Mouse (Mus musculus) adrenal gland, adult 18-20 months (tissue): Measurements from ENCODE around the gene Smad3. TPM values are rescaled to one million over a fixed set of nuclear protein-coding genes. Genes with fewer than 3 reads are reported as not detected.

Experiments
- DNase-seq, 2 experiments: peaks; one replicate each; pipeline ENCODE4 v3.0.0; 2021 to 2022; ENCODE audit warnings: low spot score in 2 of 2
- total RNA-seq, 2 experiments: library from RNA; stranded (reverse); gene quantifications; 1 replicate in 1 of 2; 2 replicates in 1 of 2; pipeline ENCODE4 v1.2.3; 2021

The Smad3 gene
- total RNA-seq, 2 experiments from 2014 or later: 24.6 to 25.2 TPM

DNA sequence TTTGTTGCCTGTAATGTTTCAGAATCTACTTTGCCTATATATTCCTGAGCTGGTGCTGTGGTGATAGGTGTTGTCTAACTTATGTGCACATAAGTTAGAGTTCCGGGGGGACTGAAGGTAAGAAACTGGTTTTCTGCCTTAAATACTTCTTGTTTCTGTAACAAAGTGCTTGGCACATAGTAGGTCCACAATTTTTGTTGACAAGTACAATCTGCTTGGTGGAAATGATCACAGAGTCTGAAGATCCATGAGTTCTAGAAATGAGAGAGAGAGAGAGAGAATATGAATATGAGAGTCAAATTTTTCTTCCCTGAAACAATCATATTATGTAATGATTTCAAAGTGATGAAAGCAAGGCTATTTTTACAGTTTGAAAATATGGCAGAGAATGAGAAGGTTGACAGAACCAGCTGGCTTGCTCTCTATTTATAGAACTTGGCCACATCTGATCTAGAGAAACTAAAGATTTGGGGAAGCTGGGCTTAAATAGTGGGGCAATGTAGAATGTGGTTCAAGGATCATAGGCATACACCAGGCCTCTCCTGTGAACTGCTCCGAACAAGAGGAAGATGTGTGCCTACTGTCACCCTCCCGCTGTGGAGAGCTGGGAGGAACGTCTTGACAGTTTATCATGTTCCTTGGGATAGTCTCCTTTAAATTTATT lies 115.7 kb downstream of the Smad3 start:
- DNase-seq: no peak

DNA sequence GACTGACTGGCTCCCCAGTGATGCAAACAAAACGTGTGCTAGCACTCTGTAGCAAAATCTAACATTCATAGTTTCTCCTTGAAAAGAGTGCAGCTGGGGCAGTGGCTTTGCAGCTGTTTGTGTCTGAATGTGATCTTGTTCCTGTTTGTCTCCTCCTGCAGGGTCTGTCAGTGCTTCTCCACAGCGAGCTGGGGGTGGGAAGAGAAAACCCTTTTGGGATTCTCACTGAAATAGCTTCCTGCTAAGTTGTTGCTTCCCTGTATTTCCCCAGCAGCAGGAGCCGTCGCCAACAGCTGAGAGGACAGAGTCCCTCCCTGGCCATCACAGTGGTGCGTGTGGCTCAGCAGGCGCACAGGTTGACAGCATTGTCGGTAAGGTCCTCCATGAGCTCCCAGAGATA lies 121.7 kb downstream of the Smad3 start:
- no peak for DNase-seq

DNA sequence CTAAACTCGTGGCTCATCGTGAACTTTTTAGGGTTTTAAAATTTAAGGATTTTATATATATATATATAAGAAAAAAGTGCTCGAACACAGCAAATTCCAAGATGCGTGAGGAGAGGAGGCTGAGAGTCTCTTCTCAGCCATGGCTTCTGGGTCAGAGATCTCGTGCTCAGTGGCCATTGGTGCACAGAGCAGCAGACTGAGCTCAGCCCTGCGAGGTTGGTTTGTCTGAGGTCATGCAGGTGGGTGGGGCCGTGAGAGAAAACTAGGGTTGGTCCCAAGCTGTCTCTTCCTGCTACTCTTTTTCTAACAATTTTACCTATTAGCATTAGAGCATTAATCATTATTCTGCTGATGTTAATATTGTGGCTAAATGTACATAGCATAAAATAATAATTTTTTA lies 124.5 kb downstream of the Smad3 start:
- no peak for DNase-seq

DNA sequence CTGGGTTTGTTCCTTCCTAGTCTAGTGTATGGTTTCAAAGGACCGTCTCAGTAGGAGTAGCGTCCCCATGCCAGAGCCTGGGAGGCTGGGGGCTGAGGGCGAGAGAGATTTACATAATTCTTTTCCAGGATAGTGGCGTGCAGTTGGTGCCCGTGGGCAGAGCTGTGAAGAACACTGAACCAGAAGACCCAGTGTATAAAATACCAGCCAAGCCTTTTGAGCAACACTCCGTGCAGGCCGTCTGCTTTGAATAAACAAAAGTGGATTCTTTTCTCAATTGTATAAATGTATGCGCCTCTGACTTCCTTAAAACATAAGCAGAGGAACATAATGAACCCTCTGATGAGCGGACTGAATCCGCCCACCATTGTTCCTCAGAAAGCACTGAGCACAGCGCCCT lies 124.9 kb downstream of the Smad3 start:
- DNase-seq: no peak

DNA sequence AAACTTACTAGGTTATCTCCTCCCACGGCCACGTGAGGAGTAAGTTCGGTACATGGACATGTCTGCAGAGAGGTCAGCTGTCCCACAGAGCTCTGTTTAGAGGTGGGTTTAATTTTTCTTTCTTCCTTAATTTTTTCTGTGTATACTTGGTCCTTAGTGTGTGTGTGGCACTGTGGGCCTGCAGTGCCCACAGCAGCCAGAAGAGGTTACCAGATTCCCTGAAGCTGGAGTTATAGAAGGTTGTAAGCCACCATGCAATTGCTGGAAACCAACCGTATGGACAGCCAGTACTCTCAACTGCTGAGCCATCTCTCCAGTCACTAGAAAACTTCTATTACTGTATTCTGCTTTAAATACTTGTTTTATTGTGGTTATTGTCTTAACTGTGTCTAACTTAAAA lies 125.7 kb downstream of the Smad3 start:
- DNase-seq: no peak

DNA sequence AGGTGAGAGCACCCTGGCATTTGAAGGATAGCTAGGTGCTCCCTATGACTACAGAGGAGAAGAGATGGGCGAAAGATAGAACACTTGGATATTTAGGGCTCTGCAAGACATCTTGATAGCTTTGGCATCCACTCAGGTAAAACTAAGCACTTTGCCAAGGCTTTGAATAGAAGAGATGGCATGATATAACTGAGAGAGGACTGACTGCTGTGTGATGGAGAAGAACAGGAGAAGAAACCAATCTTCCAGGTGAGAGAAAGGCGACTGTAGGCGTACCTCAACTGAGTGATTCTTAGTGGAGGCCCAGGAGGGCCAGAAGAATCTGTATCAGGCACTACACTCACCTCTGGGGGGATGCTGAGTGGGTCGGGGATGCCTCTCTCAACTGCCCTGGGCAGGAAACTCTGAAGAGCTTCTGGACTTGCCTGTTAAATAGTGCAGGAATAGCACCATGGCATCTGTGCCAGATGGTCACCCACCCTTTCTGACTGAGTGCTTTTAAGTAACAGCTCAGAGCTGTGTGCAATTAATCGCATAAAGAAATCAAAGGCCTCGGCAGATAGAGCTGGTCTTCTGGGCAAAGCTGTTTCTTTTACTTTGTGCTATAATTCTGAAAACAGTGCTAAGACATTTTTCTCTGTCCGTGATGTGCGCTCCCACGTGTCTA lies 132.6 kb downstream of the Smad3 start:
- no peak for DNase-seq

DNA sequence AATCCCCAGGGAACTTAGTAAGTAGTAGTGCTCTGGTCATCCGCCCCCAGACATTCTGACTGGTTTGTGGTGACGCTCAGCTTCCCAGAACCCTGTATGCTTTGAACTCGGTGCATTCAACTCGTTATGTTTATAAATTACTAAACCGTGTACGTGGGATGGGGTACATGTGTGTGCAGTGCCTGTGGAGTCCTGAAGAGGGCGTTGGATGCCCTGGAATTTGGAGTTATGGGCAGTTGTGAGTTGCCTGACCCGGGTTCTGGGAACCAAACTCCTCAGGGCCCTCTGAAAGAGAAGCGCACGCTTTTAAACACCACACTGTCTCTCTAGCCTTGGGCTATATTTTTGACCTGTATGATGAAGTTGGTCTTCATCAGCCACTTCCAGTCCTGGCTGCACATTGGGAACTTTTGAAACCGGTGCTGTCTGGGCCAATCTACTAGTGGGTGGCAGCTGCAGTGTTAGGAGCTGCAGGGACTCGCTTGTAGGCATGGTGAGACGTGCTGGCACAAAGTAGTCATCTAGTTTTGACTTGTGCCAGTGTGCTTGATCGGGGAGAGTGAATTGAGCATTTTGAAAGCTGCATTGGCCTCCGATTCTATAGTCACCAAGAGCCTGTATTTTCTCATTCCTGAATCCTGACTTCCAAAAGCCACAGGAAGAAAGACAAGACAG lies 133.8 kb downstream of the Smad3 start:
- no peak for DNase-seq

DNA sequence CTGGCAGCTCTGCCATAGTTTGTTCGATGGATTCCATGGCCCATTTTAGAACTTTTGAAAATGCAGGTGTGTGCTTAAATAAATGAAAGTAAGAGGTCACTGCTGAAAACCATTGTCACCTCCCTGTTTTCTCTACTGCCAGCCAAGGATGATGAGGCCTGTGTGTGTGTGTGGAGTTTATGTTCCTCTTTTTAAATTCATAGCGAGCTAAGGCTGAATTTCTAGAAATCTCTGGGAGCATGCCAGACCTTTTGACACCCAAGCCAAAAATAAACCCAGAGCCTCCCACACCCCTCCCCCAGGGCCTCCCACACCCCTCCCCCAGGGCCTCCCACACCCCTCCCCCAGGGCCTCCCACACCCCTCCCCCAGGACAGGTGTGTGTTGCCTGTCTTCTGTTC lies 139.8 kb downstream of the Smad3 start:
- DNase-seq: no peak

DNA sequence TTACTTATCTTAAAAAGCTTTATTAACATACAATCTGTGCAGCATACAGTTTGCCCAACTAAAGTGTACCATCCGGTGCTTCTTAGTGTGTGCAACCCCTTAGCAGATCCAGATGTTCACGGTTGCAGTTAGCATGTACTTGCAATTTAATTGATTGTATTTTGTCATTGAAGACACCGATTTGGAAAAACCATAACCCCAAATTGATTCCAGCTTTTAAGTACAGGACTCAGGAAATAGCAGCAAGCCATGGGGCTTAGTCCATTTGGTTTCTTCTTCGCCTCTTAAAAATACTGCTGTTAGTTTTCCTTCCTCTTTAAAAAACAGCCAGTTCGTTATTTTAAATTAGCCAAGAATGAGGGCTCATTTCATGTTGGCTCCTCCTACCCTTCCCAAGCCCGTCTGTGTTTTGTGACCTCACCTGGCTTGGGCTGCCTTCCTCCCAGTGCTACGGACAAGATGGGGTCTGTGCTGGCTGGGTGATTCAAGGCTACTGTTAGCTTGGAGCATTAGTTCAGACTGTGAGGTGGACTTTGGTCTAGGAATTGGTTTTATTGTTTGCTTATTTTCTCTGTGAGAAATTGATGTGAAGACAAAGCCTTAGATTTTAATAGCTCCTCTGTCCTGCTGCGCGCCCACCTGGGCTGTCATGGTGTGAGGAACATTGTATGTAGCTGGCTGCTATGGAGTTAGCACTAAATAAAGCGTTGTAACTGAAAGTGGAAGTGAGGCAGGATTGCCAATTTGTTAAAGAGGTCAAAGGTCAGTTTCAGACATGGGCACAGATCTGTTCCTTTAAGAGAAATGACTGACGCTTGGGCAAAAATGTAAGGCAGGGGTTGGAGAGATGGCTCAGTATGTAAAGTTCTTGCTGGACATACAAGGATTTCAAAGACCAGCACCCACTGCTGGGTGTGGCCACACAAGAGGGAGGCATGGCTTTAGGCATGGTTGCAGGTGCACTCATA lies 143.5 kb downstream of the Smad3 start:
- DNase-seq: no peak

DNA sequence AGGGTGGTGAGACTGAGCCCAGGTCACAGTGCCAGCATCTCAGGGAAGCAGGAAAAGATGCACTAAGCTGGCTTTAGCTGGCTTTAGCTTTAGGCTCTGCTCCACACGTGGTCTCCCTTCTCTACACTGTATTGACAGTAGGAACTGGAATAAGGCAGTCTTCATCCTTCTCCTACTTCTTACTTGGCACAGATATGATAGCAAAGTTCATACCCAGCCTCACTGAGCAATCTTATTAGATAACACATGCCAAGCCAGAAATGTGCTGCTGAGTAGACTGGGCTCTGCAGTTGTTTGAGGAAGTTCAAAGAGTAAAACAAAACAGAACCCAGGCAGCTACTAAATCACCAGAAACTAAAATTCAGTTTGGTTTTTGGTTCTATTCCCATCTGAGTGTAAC lies 144.2 kb downstream of the Smad3 start:
- no peak for DNase-seq

DNA sequence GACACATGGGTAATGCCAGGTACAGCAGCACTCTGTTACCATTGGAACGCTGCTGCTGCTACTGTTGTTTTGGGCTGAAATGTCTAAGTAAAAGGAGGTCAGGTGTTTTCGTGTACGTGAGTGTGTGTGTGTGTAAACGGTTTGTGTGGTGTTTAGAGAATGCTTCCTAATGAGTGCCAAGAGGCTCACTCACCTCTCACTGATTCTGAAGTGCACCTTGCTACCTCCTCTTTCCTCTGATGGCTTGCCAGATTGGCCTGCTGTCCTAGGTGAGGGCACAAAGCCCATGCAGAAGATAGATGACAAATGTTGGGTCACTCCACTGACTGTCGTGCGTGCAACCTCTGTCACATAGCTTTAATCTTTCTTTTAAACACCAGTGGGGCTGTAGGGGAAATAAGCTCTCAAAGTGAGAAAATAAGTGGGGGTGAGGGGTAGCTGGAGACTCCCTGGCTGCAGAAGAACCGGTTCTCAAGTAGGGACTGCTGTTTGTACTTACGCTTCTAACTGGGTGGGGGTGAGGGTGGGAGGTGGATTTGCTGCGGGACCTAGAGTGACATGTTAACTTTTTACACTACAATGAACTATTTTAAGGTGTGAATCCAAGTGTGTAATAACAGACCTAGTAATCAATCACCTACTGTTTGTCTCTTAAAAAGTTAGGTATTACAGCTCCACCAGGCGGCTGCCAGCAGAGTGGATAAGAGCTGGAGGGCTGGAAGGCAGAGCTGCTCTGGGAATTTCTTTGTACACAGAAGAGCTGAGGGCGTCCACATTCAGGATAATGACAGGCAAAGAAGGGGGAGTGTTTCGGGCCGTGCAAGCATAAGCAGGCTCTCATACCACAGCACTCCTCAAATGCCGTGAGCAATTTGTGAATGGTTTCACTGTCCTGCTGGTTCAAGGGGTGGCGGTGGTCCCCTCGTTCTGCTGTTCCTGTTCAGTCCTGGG lies 145.0 kb downstream of the Smad3 start:
- DNase-seq: no peak

DNA sequence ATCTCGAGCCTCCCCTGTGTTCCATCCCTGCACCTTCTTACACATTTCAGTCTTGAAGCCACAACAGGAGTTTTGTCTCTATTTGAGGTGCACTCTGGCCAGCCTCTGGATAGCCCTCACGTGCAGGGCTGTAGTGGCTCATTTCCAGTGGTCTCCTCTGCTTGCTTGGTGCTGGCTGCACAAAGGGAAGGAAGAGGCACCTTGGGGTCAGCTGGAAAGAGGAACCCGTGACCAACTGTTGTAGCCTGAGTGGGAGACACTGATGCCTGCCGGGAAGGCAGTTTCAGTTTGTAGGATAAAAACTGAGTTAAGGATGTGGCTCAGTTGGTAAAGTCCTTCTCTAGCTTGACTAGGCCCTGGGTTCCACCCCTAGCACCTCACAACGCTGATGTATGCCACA lies 145.8 kb downstream of the Smad3 start:
- no peak for DNase-seq

DNA sequence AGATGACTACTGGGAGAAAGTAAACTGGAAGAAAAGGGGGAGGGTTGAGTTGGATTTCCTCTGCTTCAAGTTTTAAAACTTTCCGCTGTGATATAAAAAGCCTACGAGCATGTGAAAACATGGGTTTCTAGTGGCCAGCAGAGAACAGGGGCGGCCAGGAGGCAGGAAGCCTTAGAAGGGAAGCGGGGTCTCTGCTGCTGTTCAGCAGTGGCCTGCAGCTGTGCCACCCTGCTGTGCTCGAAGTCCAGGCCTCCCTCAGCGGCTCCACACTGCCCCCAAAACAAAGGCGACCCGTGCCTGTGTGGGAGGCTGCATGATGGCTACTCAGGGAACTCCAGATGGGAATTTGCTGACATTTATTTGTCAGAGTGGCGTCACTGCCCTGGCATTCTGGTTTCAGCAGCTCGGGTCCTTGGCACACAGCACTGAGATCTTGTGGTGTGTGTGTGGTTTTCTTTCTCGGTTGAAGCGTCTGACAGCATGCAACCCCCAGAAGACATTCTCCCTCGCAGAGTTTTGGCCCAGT lies 146.9 kb downstream of the Smad3 start:
- peak; percentile 44 to 45 for DNase-seq

DNA sequence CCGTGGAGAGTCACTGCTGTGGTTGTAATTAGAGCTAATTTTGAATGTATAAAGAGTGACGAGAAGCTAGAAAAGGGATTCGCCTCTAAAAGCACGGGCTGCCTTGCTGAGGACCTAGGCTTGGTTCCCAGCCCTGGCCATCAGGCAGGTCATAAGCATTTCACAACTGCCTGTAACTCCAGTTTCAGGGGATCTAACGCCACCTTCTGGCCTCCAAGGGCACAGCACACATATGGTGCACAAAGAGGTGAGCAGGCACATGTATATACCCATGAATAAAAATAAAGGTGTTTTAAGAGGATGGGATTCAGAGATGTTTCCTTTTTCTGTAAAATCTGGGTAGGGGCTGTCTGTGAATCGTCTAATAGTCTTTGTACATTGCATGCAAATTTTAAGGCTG lies 147.6 kb downstream of the Smad3 start:
- DNase-seq: no peak

DNA sequence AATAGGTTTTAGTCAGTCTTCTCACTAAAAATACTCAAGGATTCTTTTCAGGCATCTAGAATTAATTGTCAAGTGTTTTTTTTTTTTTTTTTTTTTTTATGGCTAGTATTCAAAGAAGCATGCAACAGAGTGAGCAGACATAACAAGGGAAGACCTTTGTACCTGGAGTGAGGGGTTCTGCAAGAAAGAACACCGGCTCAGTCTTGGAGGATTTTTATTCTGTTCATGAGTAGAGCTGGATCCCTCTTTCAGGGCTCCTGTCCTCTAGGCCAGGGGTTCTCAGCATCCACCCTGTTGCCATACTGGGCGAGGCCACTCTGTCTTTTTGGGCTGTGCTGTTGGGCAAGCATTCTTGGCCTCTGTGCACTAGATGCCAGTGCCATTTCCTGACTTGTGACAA lies 148.0 kb downstream of the Smad3 start:
- DNase-seq: no peak

DNA sequence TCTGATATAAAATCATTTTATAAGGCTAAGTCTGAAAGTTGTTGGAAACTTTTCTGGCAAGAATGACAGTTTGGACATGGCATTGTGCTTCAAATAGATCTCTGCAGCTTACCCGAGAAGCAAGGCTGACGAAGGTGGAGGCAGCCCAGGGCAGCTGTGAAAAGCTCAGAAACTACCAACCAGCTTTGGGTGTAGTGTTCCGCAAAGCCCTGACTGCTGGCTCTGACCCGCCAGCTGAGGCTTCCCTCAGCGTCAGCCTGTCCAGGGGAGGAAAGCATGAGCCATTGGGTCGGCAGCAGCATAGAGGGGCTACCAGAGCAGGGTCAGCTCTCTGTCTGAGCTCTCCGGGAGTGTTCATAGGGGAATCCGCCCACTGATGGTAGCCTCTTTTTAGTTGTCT lies 148.5 kb downstream of the Smad3 start:
- no peak for DNase-seq

DNA sequence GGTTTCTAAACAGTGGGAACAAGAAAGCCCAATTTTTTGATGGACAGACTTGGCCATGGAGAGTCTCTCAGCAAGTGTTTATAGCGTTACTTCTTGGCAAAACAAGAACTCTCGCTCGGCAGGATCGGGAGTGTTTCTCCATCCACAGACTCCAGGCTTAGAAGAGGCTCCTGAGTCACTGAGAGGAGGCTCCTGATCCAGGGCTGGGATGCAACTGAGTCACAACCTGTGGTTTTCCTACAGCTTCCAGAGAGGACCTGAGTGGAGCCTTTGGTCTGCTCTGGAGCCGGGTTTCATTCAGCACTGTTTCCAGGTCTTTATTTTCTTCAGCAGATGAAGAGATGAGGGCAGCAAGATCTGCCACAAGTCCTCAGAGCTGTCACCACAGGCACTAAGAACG lies 149.8 kb downstream of the Smad3 start:
- DNase-seq: no peak

DNA sequence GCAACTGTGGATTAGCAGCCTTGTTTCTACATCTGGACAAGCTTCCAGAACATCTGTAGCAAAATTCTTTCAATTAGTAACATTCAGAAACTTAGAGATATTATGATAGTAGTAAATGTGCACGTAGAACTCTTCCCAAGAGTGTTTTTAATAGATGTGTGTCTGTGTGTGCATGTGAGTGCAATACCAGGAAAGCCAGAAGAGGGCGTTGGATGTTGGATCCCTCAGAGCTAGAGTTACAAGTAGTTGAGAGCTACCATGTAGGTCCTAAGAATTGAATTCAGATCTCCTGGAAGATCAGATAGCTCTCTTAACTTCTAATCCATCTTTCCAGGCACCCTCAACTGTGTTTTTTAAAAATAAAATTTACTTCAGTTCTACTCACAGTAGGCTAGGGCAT lies 151.2 kb downstream of the Smad3 start:
- DNase-seq: no peak

DNA sequence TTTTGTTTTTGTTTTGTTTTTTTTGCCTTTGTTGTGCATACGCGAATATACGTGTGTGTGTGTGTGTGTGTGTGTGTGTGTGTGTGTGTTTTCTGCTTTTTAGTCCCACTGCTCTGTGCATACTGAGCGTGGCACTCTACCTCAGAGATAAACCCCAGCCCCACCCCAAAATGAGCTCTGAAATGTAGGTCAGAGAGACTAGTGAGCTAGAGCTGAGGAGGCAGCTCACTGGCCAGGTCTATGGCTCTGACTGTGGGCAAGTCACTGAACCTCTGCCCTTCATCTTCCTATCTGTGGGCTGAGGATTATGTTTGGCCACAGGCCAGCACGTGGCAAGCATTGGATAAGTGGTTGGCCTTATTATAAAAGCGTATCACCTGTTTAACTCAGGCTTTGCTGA lies 153.9 kb downstream of the Smad3 start:
- no peak for DNase-seq
